Mouse (Mus musculus) 3134 (cell line): Measurements from ENCODE around the gene Sec14l2.
"Not testable (repeated sequence)": the region's sequence is repeated elsewhere in the genome, so short reads cannot be mapped to it uniquely, and the experiment has no call there.

Source experiments
- DNase-seq: peaks from one replicate; pipeline ENCODE4 v3.0.0-alpha.2; 2011; ENCODE audit warnings: low spot score; ENCODE audit not compliant: insufficient read length; ENCODE audit errors: extremely low read depth

Gene Sec14l2

DNA sequence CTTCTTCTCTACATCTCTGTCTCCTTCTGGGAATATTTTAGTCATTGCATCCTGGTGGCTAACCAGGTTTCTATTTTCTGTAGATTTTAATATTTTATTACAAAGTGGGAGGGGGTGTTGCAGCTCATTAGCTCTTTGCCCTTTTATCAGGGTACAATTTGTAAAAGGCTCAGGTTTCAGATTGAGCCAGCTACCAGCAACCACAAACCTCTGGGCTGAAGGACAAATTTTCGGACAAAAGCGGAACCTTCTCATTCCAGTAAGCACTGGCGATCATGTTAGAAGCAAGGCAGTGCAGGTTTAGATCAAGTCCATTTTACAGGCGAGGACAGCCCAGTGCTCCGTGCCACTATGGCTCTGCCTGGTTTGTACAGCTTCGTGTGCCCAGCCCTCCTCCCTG is 11.2 kb upstream of the Sec14l2 start:
- no peak for DNase-seq

- DNase-seq, result no peak
These were observed 10.2 kb upstream of the Sec14l2 start for GRCm38 (mm10) chr11:4133450-4133849.

DNA sequence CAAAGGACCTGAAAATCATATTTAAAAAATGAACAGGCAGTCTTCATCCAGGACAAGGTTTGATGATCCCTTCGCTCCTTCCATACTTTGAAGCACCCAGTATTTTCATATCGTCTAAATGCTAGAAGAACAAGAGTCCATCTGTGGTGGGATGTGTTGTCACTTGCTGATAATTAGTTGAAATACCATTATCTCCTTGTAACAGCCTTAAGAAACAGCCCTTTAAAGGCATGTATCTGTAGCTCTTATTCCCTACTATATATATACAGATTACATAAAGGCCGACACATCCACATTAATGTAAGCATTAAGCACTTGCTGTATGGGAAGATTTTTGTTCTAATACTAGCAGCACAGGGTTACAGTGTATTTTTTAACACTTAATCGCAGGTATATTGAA is 5.2 kb upstream of the Sec14l2 start:
- not testable (repeated sequence) for DNase-seq

DNA sequence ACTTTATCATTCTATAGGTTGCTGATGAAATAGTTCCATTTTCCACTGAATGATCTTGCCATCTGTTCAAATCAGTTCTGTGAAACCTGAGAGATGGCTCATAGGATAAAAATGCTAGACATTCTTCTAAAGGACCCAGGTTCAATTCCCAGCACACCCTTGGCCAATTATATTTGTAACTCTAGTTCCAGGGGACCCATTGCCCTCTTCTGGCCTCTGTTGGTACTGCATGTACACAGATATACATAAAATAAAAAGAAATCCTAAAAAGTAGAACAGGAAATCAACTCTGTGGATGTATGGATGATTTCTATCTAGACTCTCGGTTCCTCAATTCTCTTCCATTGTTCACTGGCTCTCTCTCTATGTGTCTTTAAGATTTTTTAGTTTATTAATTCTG is 3.8 kb upstream of the Sec14l2 start:
- DNase-seq, result no peak

- DNase-seq, result no peak
These were observed 707 bp upstream of the Sec14l2 start for GRCm38 (mm10) chr11:4123922-4124321.

GRCm38 (mm10) chr11:4122226-4122625 is 989 bp downstream of the Sec14l2 start:
- no peak for DNase-seq

- no peak for DNase-seq
These were observed 1.5 kb downstream of the Sec14l2 start for GRCm38 (mm10) chr11:4121691-4122090.

GRCm38 (mm10) chr11:4119635-4120034 is 3.6 kb downstream of the Sec14l2 start:
- no peak for DNase-seq

DNA sequence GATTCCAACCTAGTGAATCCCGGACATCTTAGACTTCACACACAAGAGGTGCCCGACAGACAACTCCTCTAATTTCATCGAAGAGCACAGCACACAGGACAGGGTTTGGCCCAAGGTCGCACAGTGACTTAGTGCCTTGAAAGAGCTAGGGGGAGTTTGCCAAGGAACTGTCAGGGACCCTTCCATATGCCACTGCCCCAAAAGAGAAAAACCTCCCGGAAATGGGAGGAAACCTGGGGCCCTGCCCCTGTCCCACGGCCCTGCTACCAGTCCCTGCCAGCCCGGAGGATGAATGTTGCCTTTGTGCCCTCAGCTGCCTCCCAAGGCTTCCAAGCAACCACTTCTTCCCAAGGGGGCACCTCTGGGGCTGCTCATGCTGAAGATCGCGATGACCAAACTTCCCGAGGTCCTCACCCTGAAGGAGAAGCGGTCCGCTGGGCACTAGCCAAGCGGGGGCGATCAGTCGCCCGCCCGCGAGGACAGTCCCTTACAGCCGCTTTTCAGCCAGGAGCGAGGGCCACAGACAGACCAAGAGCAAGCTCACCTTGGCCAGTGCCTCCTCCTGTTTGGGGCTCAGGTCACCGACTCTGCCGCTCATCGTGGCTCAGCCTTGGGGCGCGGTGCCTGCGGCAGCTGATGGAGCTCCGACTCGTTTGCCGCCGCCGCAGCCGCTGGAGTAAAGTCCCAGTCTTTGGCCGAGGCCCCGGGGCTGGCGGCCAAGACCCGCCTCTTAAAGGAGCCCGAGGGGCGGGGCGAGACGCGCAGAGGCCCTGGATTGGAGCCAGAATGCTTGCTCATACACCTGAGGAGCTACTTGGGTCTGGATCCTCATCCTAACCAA is 4.9 kb downstream of the Sec14l2 start:
- peak; percentile 80 for DNase-seq

- DNase-seq, result no peak
These were observed 5.7 kb downstream of the Sec14l2 start for GRCm38 (mm10) chr11:4117372-4118071.

DNA sequence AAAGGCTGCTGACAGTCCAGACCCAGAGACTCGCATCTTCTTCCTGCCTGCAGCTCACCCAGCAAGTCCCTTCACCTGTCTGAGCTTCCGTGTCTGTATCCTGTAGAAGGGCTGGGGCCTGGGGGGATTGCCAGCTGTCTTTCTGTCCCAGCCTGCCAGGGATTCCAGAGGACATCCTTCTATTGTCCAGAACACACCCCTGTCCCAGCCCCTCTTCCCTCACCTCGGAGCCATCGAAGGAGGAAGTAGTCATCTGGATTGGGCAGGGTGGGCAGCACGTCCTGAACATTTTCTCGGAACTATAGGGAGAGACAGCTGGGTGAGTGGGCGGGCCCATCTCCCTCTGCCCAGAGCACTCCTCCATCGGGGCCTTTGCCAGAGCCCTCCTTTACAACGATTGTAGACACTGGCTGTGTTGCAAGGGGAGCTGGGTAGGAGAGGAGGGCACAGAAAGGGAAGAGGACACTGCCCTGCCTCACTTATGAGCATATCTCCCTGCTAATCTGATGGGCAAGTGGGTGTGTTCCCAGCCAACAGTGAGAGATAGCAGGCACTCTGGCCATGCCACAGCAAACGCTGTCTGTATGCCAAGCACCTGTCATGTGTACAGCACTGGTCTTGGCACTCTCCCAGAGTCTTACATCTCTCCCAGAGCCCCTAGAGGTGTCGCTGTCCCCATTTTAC is 6.6 kb downstream of the Sec14l2 start:
- DNase-seq, result no peak

- no peak for DNase-seq
These were observed 7.8 kb downstream of the Sec14l2 start for GRCm38 (mm10) chr11:4115407-4115806.

DNA sequence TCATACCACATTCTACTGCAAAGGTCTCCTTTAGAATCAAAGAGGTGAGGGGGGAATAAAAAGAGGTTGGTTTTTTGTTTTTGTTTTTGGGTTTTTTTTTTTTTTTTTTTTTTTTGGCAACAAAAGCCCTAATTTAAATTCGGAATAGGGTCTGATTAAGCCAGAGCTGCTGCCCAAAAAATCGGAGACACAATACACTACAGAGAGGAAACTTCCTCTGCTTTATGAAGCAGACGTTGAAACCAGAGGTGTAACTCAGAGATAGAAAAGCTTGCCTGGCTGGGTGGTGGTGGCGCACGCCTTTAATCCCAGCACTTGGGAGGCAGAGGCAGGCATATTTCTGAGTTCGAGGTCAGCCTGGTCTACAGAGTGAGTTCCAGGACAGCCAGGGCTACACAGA is 8.7 kb downstream of the Sec14l2 start:
- not testable (repeated sequence) for DNase-seq

DNA sequence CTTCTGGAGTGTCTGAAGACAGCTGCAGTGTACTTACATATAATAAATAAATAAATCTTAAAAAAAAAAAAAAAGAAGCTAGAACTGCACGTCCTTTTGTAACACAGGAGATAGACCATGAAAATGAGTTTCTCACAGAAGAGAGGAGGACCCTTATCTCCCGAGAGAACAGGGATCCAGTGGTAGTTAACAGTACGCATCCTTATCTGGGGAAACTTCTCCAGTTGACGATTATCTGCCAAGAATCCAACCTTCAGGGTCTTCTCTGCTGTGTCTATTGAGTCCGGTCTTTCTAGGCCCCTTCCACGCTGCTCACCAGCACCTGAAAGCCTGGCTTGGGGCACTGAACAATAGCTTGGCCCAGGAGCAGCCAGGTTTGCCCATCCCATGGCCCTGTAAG is 9.2 kb downstream of the Sec14l2 start:
- no peak for DNase-seq

GRCm38 (mm10) chr11:4113496-4113895 is 9.7 kb downstream of the Sec14l2 start:
- no peak for DNase-seq

GRCm38 (mm10) chr11:4112861-4113260 is 10.4 kb downstream of the Sec14l2 start:
- DNase-seq, result no peak

GRCm38 (mm10) chr11:4112033-4112432 is 11.2 kb downstream of the Sec14l2 start:
- DNase-seq, result no peak

DNA sequence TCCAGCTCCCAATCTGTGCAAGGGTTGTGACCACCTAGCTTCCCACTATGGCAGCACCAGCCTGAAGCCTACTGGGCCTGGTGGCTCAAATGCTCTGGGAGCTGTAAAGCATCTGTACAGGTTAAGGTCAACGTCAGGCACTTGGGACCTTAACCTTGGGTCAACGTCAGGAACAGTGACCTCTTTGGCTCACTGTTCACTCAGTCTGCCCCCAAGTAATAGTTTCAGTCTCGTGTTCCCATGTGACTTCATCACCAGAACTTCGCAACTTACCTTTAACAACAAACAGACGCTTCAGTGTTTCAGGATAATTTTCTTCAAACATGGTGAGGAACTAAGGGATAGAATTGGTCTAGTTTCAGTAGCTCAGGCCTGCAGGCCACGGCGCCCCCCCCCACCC is 14.5 kb downstream of the Sec14l2 start:
- DNase-seq, result no peak

GRCm38 (mm10) chr11:4107901-4108300 is 15.3 kb downstream of the Sec14l2 start:
- not testable (repeated sequence) for DNase-seq

GRCm38 (mm10) chr11:4105444-4105843 is 17.8 kb downstream of the Sec14l2 start:
- no peak for DNase-seq

- no peak for DNase-seq
These were observed 18.2 kb downstream of the Sec14l2 start for GRCm38 (mm10) chr11:4104989-4105388.
